11 mouse cellular contexts compared by ENCODE assay signal in genomic region chr12:5275507-5275936, GRCm38 (mm10).
A peak's percentile ranks its signal among the peaks of the same experiment; 100 is the strongest.
DNase-seq lines count a peak whose midpoint lies in the region; ATAC-seq lines count a peak whose summit lies in the region.
"Had no signal": no experiment of that assay in that cellular context is flagged by ENCODE, and none has a peak within 500 bp of the region (broad histone marks: within the 10 kb centered on the region; RNA-seq: fewer than 3 reads in every experiment).

No protein-coding gene starts in this region.

- H3K9me3 ChIP-seq in hindbrain, embryonic 16.5 days (ENCODE audit: control insufficient read depth, low read length) = no peaks in the 10 kb centered on the region

- no peaks in the 10 kb centered on the region for H3K36me3 ChIP-seq in hindbrain, embryonic 16.5 days (ENCODE audit: control insufficient read depth, insufficient read depth, low read length)

- H3K4me2 ChIP-seq in hindbrain, embryonic 16.5 days (ENCODE audit: low read length) = no peak overlapping the region

- H3K27me3 ChIP-seq in hindbrain, embryonic 16.5 days (replicated peaks; ENCODE audit: control insufficient read depth, insufficient read depth, low read length) = no peaks in the 10 kb centered on the region

- no peak overlapping the region for H3K9ac ChIP-seq in hindbrain, embryonic 16.5 days (ENCODE audit: low read depth, low read length)

- no peak overlapping the region for H3K4me3 ChIP-seq in hindbrain, embryonic 16.5 days (ENCODE audit: low read length)

- peak; percentile 68 for DNase-seq in retina, postnatal 1 day
- no peak for DNase-seq in retina, embryonic 14.5 days (ENCODE audit: low spot score)
- DNase-seq in lung, postnatal 4 days = peak; percentile 56 to 87
- no peak for DNase-seq in gastrocnemius, postnatal 10 days
- DNase-seq in adrenal gland, postnatal 36 days = no peak
- DNase-seq in right cerebral cortex, postnatal 25 days = no peak
- DNase-seq: cerebellum, adult 11-12 months; gastrocnemius, postnatal 14 days; layer of hippocampus, postnatal 36 days had no signal

- WGBS in hindbrain, embryonic 16.5 days = 40% methylated on average over 6 of the region's 6 CpGs

- H3K4me1 ChIP-seq in hindbrain, embryonic 16.5 days (ENCODE audit: control insufficient read depth, insufficient read depth, low read depth, low read length) = peaks cover 14% of the 10 kb centered on the region

- peak; percentile 29 for ATAC-seq in hindbrain, embryonic 16.5 days
- ATAC-seq: activated CD4-positive, CD25-positive, alpha-beta regulatory T cell, adult 4 months had no signal

- peak overlapping the region; percentile 37 for H3K27ac ChIP-seq in hindbrain, embryonic 16.5 days (ENCODE audit: low read depth, low read length)

Comparison
In these comparisons a context has a peak if more than half of its experiments do, and no peak if none do; other contexts are left out.
1. DNase-seq: peak in retina, postnatal 1 day (single experiment) and lung, postnatal 4 days (2 of 2); none in retina, embryonic 14.5 days (single experiment), gastrocnemius, postnatal 10 days (single experiment), adrenal gland, postnatal 36 days (0 of 2) and right cerebral cortex, postnatal 25 days (single experiment).